Mouse (Mus musculus) cerebral cortex, adult 2 months (tissue): Measurements from ENCODE around the gene Ifitm10.

Experiments
- WGBS: fragments of 180-500 bp; shearing (Covaris S2); methylation state at CpG from one replicate; pipeline ENCODE4 v1.1.7; 2018; 5-methylcytosine and 5-hydroxymethylcytosine counted together

Ifitm10 gene

DNA sequence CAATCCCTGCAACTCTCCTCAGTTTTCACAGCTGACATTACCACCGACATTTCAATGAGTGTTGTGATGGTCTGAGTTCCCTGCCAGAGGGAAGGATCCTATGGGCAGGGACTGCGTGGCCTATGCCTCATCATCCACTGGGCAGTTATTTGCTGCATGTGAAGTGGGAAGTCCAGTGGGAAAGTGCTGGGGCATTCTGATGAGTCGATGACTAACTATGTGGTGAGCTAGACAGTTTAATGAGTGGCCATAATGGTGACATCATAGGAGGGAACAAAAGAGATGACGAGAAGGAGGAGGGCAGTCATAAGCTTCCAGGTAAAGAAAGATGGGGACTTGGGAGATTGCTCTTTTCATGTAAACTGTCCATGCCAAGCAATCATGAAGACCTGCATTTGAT, 10.4 kb downstream of the Ifitm10 start:
- WGBS: 74% methylated on average over 4 of the region's 4 CpGs

DNA sequence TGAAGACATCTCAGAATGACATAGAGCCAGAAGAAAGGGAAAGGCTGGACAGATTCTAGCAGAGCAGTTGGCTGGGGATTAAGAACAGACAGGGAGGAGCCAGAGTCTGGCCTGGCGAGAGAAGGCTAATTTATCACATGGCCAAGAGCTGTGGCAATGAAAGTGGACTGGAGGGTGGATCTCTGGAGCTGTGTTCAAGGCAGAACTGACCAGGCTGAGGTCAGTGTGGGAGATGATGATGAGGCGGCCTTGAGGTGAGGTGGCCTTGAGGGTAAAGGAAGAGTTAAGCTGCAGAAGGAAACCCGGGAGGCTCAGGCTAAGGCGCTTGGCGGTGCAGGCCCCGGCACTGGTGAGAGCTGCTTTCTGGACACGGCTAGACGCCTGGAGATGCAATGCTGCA, 14.4 kb downstream of the Ifitm10 start:
- 77% methylated on average over 8 of the region's 8 CpGs for WGBS

DNA sequence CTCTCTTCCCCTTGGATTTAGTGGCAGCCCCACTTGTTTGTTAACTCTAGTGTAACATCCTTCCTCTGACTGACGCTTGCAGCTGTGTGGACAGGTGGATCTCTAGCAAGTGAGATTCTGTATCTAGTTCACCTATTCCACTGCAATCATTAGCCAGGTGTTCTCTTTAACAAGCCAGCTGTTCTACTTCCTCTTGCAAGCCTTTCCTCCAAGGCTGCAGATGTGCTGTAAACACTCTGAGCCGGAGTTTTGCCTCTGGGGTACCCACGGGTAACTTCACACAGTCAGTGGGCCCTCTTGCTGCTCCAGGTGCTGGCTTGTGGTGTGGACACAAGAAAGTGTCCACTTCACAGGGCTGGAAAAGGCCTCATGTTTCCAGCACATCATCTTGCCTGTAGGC, 16.0 kb downstream of the Ifitm10 start:
- WGBS: 86% methylated on average over 3 of the region's 3 CpGs

DNA sequence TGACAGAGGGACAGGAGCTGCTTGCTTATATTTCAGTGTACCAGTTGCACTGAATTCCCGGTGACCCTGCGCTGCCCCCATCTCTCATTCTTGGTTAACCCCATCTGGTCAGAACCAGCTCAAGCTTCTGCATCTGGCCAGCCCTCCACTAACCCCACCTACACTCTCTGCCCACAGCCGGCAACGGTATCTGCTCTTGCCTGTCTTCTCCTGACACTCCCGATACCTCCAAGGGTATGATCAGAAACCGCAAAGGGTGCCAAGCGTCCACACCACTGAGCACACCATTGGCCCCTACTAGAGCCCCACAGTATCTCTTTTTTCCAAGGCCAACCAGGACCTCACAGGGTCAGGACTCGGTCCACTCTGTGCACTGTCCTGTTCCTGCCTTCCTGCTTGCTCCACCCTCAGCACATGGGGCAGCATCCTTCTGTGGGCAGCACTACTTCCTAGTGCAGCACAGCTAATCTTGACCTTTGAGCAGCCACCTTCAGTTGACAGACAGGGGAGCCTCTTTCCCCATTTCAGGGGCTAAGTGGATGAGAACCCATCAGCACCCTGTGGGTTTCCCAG, 18.8 kb downstream of the Ifitm10 start:
- 85% methylated on average over 8 of the region's 8 CpGs for WGBS

DNA sequence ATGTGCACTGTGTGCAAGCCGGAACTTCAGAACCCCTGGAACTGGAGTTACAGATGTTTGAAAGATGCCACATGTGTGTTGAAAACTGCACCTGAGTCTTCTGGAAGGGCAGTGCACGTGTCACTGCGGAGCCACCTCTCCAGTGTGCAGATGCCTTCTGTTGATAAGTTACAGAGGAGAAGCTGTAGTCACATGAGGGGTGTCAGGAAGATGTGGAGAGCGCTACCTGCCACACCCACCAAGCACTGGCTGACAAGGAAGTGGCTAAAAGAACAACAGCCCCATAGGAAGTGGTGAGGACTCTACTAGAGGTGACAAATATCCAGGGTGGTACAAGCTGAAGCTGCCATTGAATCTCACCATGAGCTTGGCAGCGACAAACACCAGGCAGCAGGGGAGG, 19.7 kb downstream of the Ifitm10 start:
- WGBS: 82% methylated on average over 5 of the region's 5 CpGs

DNA sequence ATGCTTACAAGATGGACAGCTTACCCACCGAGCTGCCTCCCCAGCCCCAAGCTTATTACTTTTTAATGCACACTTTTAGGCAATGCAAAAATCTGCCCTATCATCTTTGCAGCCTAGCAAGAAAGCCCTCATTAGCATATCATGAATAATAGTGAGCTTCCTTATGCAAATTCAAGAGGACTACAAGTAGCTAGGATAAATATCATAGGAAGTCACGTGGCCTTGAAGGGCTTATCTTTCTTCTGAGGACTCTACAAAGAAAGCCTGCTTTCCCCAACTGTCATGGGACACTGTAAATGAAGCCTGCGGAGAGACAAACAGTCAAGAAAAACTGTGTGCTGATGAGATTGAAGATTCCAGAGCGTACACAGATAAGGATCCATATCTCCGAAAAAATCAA, 22.0 kb downstream of the Ifitm10 start:
- WGBS: 70% methylated on average over 5 of the region's 5 CpGs

DNA sequence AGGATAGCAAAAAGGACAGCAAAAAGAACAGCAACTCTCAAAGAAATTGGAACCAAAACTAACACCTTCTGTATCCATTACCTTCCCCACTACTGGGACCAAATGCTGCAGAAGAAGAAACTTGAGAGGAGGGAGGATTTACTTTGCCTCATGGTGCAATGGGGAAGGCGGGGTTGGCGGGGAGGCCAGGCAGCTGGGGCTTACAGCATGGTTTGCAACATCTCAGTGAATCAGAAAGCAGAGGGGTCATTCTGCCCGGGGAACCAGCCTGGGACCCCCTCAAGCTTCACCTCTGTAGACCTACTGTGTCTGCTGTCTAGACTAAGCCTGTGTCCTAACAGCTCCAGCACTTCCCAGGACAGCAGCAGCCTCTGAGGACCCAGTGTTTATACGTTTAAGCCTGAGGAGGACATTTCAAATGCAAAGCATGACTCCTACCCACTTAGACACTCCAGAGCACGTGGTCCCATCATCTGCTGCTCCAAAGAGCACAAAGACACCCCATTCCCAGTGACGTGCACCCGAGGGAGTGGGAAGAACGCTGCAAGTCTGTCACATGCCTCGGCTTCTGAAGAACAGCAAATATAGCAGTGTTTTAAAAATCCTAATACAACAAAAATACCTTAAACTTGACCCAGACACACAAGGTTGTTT, 24.1 kb downstream of the Ifitm10 start:
- 18% methylated on average over 9 of the region's 9 CpGs for WGBS

DNA sequence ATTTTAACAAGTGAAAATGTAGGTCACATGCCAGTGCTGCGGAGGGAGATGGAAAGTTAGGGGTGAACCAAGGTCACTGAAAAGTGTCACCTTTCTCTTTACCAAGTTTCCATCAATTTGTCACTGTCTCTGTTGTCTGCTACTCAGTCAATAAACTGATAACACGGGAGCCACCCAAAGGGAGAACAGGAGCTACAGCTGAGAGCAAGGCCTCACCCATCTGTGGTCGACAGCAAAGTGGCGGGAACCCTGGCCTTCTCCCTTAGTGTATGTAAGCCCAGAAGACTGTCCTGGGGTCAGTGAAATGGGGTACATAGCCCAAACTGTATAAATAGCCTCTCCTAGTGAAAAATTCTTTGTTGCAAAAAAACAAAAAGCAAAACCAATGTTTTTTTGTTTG, 26.0 kb downstream of the Ifitm10 start:
- 92% methylated on average over 4 of the region's 4 CpGs for WGBS

DNA sequence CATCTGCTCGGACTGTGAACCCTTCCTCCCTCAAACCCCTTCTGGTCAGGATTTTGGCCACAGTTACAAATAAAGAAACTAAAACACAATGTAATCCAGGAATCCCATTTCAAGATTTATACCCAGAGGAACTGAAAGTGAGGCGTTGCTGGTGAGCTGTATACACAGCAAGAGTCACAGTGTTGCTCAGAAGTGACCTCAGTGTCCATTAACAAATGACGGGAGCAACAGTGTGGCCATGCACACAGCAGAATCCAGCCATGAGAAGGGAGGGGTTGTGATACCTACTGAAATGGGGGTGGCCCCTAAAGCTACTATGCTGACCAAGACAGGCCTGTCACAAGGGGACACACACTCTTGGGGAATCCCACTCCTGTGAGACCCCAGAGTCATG, 31.3 kb downstream of the Ifitm10 start:
- WGBS: 86% methylated on average over 3 of the region's 3 CpGs

DNA sequence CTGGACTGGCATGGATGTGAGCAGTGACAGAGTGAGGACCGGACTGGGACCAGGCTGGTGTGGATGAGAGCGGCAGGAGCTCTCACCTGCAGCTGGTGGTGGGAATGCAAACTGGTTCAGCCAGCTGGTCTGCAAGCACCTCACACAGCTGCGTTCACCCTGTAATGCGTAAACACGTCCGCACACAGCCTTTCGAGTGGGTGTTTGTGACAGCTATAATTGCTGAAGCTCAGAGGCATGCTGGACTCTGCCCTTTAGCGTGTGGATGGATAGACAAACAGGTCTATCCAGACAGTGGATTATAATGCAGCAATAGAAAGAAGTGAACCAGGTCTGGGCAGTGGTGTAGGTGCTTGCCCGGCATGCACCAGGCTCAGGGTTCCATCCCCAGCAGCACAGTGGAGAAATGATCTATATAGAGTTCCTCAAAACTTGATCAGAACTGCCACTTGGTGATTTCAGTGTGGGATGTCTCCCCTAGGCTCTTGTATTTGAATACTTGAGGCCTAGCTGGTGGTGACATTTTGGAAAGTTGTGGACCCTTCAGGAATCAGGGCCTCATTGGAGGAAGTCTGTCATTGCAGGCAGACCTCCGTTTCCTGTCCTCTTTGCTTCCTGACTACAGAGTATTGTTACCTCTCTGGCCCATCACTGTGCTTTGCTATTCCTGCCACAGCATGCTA, 31.8 kb downstream of the Ifitm10 start:
- WGBS: 74% methylated on average over 10 of the region's 10 CpGs

DNA sequence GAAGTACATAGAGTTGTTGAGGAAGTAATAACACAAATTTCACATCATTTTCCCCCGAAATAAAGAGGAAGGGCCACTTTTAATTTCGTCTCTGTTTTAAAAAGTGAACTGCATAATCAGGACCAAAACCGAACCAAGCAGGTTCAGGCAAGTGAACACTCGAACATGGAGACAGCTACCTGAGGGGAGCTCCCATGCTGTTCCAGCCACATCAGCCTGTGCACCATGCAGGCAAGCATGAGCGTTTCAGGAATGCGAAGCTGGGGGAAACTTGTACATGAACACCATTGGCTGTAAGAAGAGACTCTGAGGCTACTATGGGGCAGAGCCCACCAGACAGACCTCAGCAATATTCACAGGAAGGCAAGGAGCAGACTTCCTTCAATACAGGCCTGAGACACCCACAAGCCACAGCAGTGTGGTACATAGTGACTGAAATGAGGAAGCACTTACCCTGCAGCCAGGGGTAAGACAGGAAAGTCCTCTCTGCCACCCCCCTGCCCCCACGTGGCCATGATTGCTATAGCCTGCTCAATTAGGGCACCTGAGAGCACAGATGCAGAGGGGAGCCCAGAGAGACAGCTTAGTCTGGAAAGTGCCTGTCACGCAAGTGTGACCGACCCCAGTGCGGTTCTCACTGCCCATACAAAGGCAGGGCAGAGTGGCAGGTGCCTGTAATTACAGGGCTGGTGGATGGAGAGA, 33.1 kb downstream of the Ifitm10 start:
- 69% methylated on average over 10 of the region's 10 CpGs for WGBS

DNA sequence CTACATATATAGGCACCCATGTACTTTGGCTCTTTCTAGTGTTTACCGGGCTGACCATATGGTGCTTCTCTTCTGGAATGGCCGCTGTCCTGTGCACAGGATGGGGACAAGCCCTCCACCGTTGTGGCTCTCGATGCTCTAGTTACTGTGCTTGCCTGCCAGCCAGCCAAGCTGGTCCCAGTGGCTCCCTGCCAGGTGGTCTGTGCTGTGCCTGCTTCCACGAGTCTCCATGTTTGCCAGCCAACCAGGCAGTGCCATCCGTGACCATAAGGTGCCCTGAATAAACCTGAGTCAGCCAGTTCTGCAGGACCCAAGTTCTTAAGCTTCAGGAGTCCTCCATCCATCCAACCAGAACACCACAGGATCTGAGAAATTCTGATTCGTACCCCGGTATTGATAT, 38.4 kb downstream of the Ifitm10 start:
- 81% methylated on average over 8 of the region's 8 CpGs for WGBS

DNA sequence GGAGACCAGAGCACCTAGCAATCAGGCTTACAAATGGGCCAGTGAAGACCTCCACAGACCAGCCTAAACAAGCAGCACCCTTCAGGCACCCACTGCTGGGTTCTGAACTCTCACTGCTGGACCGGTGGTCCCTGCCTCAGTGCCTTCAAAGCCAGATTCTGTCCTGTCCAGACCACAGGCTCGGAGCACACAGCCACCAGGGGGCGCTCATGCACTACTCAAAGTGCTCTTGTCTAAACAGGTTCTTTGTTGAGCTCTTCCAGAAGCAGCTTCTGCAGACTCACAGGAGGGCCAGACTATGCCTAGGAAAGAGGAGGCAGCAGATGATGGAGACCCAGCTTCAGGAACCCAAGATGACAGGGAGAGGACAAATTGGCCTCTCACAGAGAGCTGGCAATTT, 39.3 kb downstream of the Ifitm10 start:
- WGBS: 5% methylated on average over 3 of the region's 3 CpGs

DNA sequence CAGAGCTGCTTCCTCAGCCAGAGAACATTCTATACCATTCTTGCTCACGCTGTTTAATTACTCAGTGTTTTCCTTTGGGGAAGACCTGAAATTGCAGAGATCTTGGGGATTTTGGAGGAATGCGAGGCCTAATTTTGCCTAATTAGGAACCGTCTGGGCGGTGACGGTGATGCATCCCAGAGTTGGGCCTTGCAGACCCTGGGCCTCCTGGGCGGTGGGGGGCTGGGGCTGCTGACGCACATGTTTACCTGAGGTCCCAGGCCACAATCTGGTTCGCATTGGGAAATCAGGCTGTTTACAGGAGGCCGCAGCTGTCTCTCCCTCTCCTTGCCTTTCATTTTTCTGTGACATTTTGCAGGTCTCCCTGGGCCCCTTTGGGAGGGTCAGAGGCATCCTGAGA, 40.8 kb downstream of the Ifitm10 start:
- WGBS: 91% methylated on average over 5 of the region's 9 CpGs

DNA sequence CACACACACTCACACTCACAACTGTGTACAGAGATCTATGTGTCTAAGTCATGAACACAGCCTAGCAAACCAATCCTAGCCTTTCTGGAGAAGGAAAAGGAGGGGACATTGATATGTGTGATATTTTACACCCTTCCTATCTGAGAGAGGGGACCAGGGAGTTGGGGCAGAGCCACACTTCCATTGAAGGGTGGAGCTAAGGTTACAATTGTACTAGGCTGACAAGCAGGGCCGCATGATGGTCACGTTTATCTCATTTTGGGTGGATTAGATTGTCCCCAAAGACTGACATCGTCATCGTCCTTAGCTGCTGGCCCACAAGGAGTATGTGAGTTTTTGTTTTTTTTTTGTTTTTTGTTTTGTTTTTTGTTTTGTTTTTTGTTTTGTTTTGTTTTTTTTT, 42.3 kb downstream of the Ifitm10 start:
- 93% methylated on average over 4 of the region's 4 CpGs for WGBS

DNA sequence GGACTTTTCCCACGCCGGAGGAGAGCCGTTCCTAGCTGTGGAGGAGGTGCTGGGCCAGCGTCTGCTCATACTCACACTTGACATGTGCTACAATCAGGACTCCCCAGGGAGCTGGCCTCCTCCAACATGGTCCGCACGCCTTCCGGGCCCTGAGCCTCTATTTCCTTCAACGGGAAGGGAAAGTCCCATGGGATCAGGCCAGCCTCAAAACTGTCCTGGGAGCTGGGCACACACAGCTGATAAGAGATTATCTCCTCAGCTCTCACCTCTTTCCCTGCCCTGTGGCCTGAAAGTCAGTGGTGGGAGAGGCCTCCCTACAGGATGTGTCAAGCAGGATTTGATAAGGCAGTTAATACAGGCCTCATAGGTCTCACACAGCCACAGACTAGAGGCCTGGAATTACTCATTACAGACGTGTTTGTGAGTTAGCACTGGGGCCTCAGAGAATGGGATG, 43.3 kb downstream of the Ifitm10 start:
- WGBS: 79% methylated on average over 9 of the region's 9 CpGs

DNA sequence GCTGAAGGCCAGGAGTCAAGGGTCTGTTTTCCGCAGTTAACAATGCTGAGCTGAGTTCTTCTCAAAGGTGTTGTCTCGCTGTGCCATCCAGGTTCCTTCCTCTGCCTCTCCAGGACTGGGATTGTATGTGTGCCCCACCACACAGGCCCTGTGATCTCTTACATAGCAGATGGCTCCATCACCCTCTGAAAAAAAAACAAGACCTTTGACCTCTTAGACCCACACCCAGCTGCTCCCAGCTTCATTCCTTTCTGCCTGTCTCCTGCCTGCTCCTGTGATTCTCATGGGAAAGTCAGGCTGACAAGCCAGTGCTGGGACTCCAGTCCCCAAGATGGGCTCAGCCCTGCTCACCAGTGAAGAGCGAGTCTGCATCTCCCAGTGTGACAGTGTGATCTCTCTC, 45.0 kb downstream of the Ifitm10 start:
- 92% methylated on average over 3 of the region's 3 CpGs for WGBS

DNA sequence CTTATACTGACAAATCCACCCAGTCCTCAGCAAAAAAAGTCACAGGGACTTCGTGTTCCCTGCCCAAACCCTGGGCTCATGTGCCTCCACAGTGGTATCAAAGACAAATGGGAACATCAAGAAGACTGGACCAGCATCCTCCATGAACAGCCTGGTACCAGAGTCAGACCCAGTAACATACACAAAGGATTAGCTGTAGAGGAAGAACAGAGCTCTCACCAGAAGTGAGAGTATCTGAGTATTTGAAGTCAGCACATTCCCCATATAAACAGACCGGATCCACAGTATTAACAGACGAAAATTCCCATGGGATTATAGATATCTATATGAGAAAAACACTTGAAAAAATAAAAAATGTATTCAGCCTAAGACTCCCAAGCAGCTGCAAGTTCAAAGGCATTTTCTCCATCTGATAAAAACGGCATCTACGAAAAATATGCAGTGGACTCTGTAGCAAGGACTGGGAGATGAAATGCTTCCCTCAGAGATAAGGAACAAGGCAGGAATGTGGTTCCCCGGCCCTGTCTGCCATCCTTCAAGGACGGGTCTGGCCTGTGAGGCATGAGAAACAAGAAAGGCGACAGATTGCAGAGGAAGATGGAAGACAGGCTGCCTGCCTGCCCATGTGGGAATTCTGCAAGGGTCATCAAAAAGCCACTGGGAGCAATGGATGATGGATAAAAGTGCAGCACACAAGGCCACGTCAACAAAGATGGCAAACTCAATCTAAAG, 46.7 kb downstream of the Ifitm10 start:
- WGBS: 83% methylated on average over 9 of the region's 9 CpGs

DNA sequence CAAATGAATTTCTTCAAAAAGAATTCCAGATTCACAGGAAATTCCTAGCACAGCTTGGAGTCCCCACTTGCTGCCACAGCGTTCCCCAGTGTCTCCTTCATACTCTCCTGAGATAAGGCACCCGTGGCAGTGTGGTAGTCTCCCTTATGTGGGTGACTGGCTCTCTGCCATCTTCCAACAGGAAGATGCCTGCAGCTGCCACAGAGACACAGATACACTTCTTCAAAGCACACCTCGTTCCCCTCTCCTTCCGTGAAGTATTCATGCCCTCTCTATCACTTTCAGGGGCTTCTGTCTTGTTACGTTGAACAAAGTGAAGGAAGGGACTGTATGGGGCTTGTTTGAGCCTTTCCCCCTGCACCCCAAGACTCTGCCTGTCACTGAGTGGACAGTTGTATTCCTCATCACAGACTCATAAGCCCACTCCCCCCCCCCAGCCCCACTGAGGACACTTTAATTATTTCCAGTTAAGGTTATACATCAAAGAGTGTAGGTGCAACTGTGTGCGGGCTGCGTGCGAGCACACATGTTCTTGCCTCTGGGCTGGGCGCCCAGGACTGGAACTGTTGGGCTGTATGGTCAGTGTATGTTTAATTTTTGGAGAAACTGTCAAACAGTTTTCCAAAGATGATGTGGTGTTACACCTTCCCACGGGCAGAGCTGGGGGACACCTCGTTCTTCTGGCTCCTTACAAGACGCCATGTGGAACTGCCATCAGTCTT, 50.0 kb downstream of the Ifitm10 start:
- 67% methylated on average over 12 of the region's 12 CpGs for WGBS

DNA sequence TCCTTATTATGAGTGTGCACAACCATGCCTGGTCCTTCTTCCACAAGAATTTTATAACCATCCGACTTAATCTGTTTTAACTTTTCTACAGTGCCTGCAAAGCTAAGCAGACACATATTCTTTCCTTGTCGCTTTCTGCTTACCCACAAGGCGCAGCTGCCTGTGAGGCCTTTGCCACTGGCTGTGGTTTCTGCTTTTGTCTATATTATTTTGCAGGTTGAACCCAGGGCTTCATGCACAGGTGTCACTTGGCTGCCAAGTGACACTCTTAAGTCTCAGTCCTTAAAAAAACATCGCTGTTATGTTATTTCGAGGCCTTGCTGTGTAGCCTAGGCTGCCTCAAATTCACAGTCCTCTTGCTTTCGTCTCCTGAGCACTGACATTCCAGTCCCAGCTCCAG, 50.9 kb downstream of the Ifitm10 start:
- WGBS: 94% methylated on average over 6 of the region's 6 CpGs

DNA sequence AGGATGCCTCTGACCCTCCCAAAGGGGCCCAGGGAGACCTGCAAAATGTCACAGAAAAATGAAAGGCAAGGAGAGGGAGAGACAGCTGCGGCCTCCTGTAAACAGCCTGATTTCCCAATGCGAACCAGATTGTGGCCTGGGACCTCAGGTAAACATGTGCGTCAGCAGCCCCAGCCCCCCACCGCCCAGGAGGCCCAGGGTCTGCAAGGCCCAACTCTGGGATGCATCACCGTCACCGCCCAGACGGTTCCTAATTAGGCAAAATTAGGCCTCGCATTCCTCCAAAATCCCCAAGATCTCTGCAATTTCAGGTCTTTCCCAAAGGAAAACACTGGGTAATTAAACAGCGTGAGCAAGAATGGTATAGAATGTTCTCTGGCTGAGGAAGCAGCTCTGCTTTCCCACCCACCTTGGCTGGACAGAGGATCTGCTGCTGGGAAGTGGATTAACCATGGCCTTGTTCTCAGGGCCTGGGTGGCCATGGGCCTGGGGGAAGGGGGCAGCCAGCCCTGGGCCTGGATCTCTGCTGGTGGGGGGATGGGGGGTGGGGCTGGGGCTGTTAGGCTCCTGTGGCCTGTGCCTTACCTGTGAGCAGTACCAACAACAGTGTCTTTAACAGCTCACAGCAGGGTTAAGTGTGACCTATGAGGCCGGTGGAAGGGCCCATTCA, 51.8 kb downstream of the Ifitm10 start:
- 74% methylated on average over 7 of the region's 10 CpGs for WGBS
